Mouse (Mus musculus): ENCODE data around the gene Trim7.
"Not testable (repeated sequence)": the region's sequence is repeated elsewhere in the genome, so short reads cannot be mapped to it uniquely, and the experiment has no call there.

DNA sequence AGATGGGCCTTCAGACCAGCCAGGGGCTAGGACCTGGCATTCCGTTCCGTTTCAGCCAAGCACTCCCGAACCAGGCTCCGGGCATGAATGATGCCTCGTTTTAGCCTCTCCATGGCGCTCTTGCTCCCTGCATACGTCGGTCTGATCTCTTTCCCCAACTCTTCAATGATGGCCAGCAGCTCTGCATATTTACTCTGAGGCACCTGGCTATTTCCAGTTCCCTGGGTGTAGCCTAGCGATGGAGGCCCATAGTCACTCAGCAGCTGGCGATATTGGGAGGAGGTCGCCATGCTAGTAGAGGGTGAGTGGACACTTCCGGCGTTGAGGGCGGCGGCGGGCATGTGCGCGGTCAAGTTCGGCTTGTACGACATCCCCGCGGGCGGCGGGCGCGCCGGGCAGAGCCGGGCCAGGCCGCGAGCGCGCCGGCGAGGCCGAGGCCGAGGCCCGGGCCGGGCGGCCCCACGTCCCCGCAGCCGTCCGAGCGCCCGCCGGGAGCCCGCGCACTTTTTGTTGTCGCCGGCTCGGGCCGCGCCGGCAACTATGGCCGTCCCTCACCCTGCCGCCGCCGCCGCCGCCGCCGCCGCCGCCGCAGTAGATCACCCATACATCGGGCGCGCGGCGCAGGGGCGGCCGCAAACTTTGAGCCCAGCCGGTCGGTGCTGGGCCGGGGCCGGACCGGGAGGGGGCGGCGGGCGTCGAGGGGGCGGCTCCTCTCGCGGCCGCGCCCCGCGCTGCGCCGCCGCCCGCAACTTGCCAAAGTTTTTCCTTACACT, at the start of gene Trim7, which contains the start of gene Gm12184:
- TF ChIP-seq HCFC1 (IDR thresholded peaks at IDR 0.05; ENCODE audit: low read depth, low read length); CHD2 (IDR thresholded peaks at IDR 0.05; ENCODE audit: low read length); CTCF (IDR thresholded peaks at IDR 0.05 in 2 of 3, conservative IDR thresholded peaks at IDR 0.05 in 1 of 3; ENCODE audit: control insufficient read depth in 1 of 3, insufficient read depth in 1 of 3, low read depth in 2 of 3, low read length in 3 of 3, poor library complexity in 1 of 3, severe bottlenecking in 1 of 3); MXI1 (IDR thresholded peaks at IDR 0.05; ENCODE audit: low read depth, low read length); POLR2AphosphoS2 (IDR thresholded peaks at IDR 0.05; ENCODE audit: low read length); POLR2A (IDR thresholded peaks at IDR 0.05; ENCODE audit: control insufficient read depth in 1 of 2, insufficient read depth in 1 of 2, low read depth in 1 of 2, low read length in 2 of 2, poor library complexity in 1 of 2); ZC3H11A (IDR thresholded peaks at IDR 0.05; ENCODE audit: low read depth, low read length); GATA1 (IDR thresholded peaks at IDR 0.05; ENCODE audit: low read depth, low read length); ZNF384 (IDR thresholded peaks at IDR 0.05; ENCODE audit: low read depth, low read length); TCF12 (IDR thresholded peaks at IDR 0.05; ENCODE audit: low read depth, low read length); MEF2A (IDR thresholded peaks at IDR 0.05; ENCODE audit: extremely low read depth, insufficient replicate concordance, low read depth, low read length, poor library complexity, severe bottlenecking); MAFK (IDR thresholded peaks at IDR 0.05; ENCODE audit: borderline replicate concordance, low read depth, low read length): not testable (repeated sequence)
